Mouse (Mus musculus) myocyte (in vitro differentiated cells): ENCODE measurements around the gene Insl6. TPM values are rescaled to one million over a fixed set of nuclear protein-coding genes. Genes with fewer than 3 reads are reported as not detected.

Experiments
- H3K27me3 ChIP-seq: one replicate; pipeline ENCODE4 v1.6.1; 2011; ENCODE audit not compliant: control insufficient read depth, insufficient read depth, insufficient read length
- H3K36me3 ChIP-seq: one replicate; pipeline ENCODE4 v1.6.1; 2011; ENCODE audit not compliant: control insufficient read depth, insufficient read depth
- H3K4me2 ChIP-seq: one replicate; pipeline ENCODE4 v1.6.1; 2011; ENCODE audit warnings: low read depth, control low read depth
- H3K4me3 ChIP-seq: one replicate; pipeline ENCODE4 v1.5.1; 2011; ENCODE audit warnings: mild to moderate bottlenecking, control low read depth, moderate library complexity
- H3K79me2 ChIP-seq: one replicate; pipeline ENCODE4 v1.6.1; 2011; ENCODE audit not compliant: control insufficient read depth, insufficient read depth
- H3ac ChIP-seq: one replicate; pipeline ENCODE4 v1.6.1; 2011; ENCODE audit not compliant: control insufficient read depth, insufficient read length
- CEBPB ChIP-seq: IDR thresholded peaks from 2 replicates; pipeline ENCODE4 v1.6.1; 2011; ENCODE audit warnings: mild to moderate bottlenecking, moderate library complexity; ENCODE audit not compliant: poor library complexity, insufficient read depth, severe bottlenecking
- E2F4 ChIP-seq: IDR thresholded peaks from one replicate; pipeline ENCODE4 v1.6.1; 2011; ENCODE audit warnings: mild to moderate bottlenecking, control low read depth, moderate library complexity; ENCODE audit not compliant: insufficient read depth
- MAX ChIP-seq: IDR thresholded peaks from one replicate; pipeline ENCODE4 v1.6.1; 2011; ENCODE audit warnings: low read depth, mild to moderate bottlenecking, control low read depth
- MYOD1 ChIP-seq, 3 experiments: IDR thresholded peaks; one replicate each; pipeline ENCODE4 v1.6.1; 2011; ENCODE audit warnings: control low read depth in 2 of 3, low read depth in 2 of 3, mild to moderate bottlenecking in 2 of 3, moderate library complexity in 1 of 3; ENCODE audit not compliant: insufficient read length in 2 of 3, control insufficient read depth in 1 of 3
- MYOG ChIP-seq, 3 experiments: IDR thresholded peaks; one replicate each; pipeline ENCODE4 v1.6.1; 2011; ENCODE audit warnings: control low read depth in 2 of 3, low read depth in 2 of 3, mild to moderate bottlenecking in 2 of 3; ENCODE audit not compliant: insufficient read length in 2 of 3, control insufficient read depth in 1 of 3, insufficient read depth in 1 of 3
- POLR2A ChIP-seq: IDR thresholded peaks from one replicate; pipeline ENCODE4 v1.6.1; 2011; ENCODE audit warnings: low read depth, mild to moderate bottlenecking, control low read depth, moderate library complexity; ENCODE audit not compliant: insufficient read length
- POLR2AphosphoS2 ChIP-seq: IDR thresholded peaks from one replicate; pipeline ENCODE4 v1.6.1; 2011; ENCODE audit warnings: low read depth, control low read depth; ENCODE audit not compliant: insufficient read length
- REST ChIP-seq: IDR thresholded peaks from one replicate; pipeline ENCODE4 v1.6.1; 2011; ENCODE audit warnings: mild to moderate bottlenecking, control low read depth, moderate library complexity; ENCODE audit not compliant: insufficient read depth, insufficient read length
- SRF ChIP-seq: IDR thresholded peaks from one replicate; pipeline ENCODE4 v1.6.1; 2011; ENCODE audit warnings: low read depth; ENCODE audit not compliant: control insufficient read depth, insufficient read length
- TCF12 ChIP-seq: IDR thresholded peaks from one replicate; pipeline ENCODE4 v1.6.1; 2011; ENCODE audit warnings: mild to moderate bottlenecking, control low read depth; ENCODE audit not compliant: poor library complexity, insufficient read depth, severe bottlenecking
- TCF3 ChIP-seq: IDR thresholded peaks from one replicate; pipeline ENCODE4 v1.6.1; 2011; ENCODE audit warnings: low read depth, control low read depth; ENCODE audit not compliant: insufficient read length
- USF1 ChIP-seq: IDR thresholded peaks from one replicate; pipeline ENCODE4 v1.6.1; 2011; ENCODE audit warnings: low read depth, mild to moderate bottlenecking, control low read depth, moderate library complexity
- polyA plus RNA-seq: library from polyadenylated mRNA; unstranded; fragments of >200 nt; fragmentation: generic; extraction: Trizol; gene quantifications from one replicate; pipeline ENCODE4 v1.2.1, GENCODE M21; 2012; ENCODE audit warnings: missing spikeins

The Insl6 gene
- polyA plus RNA-seq, 1 experiment, result 1.9 TPM

GRCm38 (mm10) chr19:29341029-29341428 lies 15.9 kb upstream of the Insl6 start:
- no peak overlapping the region for H3ac ChIP-seq
- TF ChIP-seq TCF12, result no peak
- TF ChIP-seq TCF3, result no peak
- no peak for TF ChIP-seq MYOG (IDR thresholded peaks at IDR 0.05; ENCODE audit: control insufficient read depth in 1 of 3, insufficient read depth in 1 of 3, insufficient read length in 2 of 3, low read depth in 2 of 3)
- no peak for TF ChIP-seq POLR2AphosphoS2
- TF ChIP-seq POLR2A, result no peak
- TF ChIP-seq MYOD1 (IDR thresholded peaks at IDR 0.05; ENCODE audit: control insufficient read depth in 1 of 3, insufficient read length in 2 of 3, low read depth in 2 of 3), result no peak
- no peak for TF ChIP-seq MAX
- TF ChIP-seq USF1, result no peak
- TF ChIP-seq E2F4, result no peak
- no peak for TF ChIP-seq CEBPB
- no peak for TF ChIP-seq SRF
- no peak for TF ChIP-seq REST

DNA sequence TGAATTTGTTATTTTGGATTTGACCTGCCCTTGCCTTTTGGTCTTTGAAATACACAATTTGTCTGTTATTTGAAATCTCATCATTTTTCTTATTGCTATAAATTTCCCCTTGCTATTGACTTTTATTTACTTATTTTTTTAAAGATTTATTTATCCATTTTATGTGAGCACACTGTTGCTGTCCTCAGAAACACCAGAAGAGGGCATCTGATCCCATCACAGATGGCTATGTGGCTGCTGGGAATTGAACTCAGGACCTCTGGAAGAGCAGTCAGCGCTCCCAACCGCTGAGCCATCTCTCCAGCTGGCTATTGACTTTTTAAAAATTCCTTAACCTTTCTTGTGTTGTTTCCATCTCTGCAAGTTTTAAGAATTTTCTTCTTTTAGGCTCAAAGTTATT lies 11.5 kb upstream of the Insl6 start:
- H3K4me3 ChIP-seq, result no peak overlapping the region
- no peaks in the 10 kb centered on the region for H3K36me3 ChIP-seq
- TF ChIP-seq E2F4 (no peak), POLR2A (no peak), MYOD1 (IDR thresholded peaks at IDR 0.05; ENCODE audit: control insufficient read depth in 1 of 3, insufficient read length in 2 of 3, low read depth in 2 of 3) (no peak), TCF3 (no peak), CEBPB (no peak), POLR2AphosphoS2 (no peak), MYOG (IDR thresholded peaks at IDR 0.05; ENCODE audit: control insufficient read depth in 1 of 3, insufficient read depth in 1 of 3, insufficient read length in 2 of 3, low read depth in 2 of 3) (no peak)
- peaks cover 9% of the 10 kb centered on the region for H3K27me3 ChIP-seq
- no peak overlapping the region for H3K4me2 ChIP-seq
- no peak overlapping the region for H3ac ChIP-seq
- H3K79me2 ChIP-seq, result no peaks in the 10 kb centered on the region

More at GRCm38 (mm10) chr19:29341029-29341428, 15.9 kb upstream of the Insl6 start:
- no peaks in the 10 kb centered on the region for H3K79me2 ChIP-seq
- H3K4me3 ChIP-seq, result no peak overlapping the region
- no peaks in the 10 kb centered on the region for H3K27me3 ChIP-seq
- no peaks in the 10 kb centered on the region for H3K36me3 ChIP-seq
- H3K4me2 ChIP-seq, result no peak overlapping the region

DNA sequence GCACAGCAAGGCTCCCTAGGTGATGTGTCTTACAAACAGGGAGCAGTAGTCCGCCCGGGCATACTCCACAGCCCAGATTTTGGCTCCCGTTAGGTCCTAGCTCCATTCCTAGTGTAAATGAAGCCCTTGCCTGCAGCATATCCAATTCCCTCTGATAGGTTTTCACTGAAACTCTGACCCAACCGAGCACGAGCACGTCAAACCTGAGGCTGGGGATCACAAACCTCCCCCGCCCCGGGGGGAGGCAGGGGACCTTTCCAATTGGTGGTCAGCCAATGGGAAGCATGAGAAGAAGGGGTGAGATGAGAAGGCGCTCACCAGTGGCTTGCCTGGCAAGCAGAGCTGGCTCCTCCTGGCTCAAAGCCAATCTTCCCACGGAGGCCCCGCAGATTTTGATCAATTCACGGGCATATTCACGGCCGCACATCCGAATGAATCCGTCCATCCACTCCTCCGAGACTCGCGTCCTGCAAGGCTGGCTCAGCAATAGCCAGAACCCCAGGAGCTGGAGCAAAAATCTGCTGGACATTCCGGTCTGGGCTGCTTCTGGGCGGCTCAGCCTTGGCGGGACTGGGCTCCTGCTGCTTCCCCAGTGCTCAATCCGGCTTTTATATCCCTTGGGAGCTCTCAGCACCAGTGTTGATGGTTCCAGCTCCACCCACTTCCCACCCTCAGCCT lies 9.1 kb upstream of the Insl6 start, which contains the start of gene Rln1:
Gene Rln1, minus strand, starts transcription at position 603 of the 678 bp plus-strand sequence.
- Histone ChIP-seq H3K36me3 (no peaks in the 10 kb centered on the region), H3K27me3 (peaks cover 9% of the 10 kb centered on the region), H3ac (no peak within 1 kb of the TSS), H3K4me2 (peak within 1 kb of the TSS; percentile 18), H3K4me3 (no peak within 1 kb of the TSS), H3K79me2 (no peaks in the 10 kb centered on the region)
- TF ChIP-seq POLR2AphosphoS2, result no peak
- no peak for TF ChIP-seq CEBPB
- no peak for TF ChIP-seq MYOD1 (IDR thresholded peaks at IDR 0.05; ENCODE audit: control insufficient read depth in 1 of 3, insufficient read length in 2 of 3, low read depth in 2 of 3)
- TF ChIP-seq POLR2A, result no peak
- TF ChIP-seq USF1, result no peak
- no peak for TF ChIP-seq MAX

- Histone ChIP-seq H3ac (no peak overlapping the region), H3K27me3 (no peaks in the 10 kb centered on the region)
- TF ChIP-seq REST, result no peak
- no peak for TF ChIP-seq MAX
- TF ChIP-seq SRF, result no peak
- TF ChIP-seq MYOD1 (IDR thresholded peaks at IDR 0.05; ENCODE audit: control insufficient read depth in 1 of 3, insufficient read length in 2 of 3, low read depth in 2 of 3), result no peak
- TF ChIP-seq POLR2AphosphoS2, result no peak
- TF ChIP-seq CEBPB, result no peak
- TF ChIP-seq E2F4, result no peak
- no peak for TF ChIP-seq POLR2A
- TF ChIP-seq TCF12, result no peak
- TF ChIP-seq TCF3, result no peak
- TF ChIP-seq USF1, result no peak
- TF ChIP-seq MYOG (IDR thresholded peaks at IDR 0.05; ENCODE audit: control insufficient read depth in 1 of 3, insufficient read depth in 1 of 3, insufficient read length in 2 of 3, low read depth in 2 of 3), result no peak
Observed at GRCm38 (mm10) chr19:29326822-29327552, 1.8 kb upstream of the Insl6 start.

More at GRCm38 (mm10) chr19:29326822-29327552, 1.8 kb upstream of the Insl6 start:
- Histone ChIP-seq H3K79me2 (no peaks in the 10 kb centered on the region), H3K4me2 (no peak overlapping the region), H3K36me3 (no peaks in the 10 kb centered on the region), H3K4me3 (no peak overlapping the region)
